8 mouse cellular contexts compared by ENCODE assay signal in genomic region chr5:103659571-103659970, GRCm38 (mm10). TPM values are rescaled to one million over a fixed set of nuclear protein-coding genes. Genes with fewer than 3 reads are reported as not detected.
DNase-seq lines count a peak whose midpoint lies in the region; ATAC-seq and TF ChIP-seq lines count a peak whose summit lies in the region.

No protein-coding gene starts in this region.

- H3K4me2 ChIP-seq in embryonic facial prominence, embryonic 14.5 days (ENCODE audit: low read depth, low read length) = no peak overlapping the region
- no peak overlapping the region for H3K4me2 ChIP-seq in stomach, postnatal 0 days (replicated peaks; ENCODE audit: low read depth)

- ATAC-seq in cerebellum, adult (ENCODE audit: insufficient number of reproducible peaks, low FRiP score, low TSS enrichment) = no peak
- ATAC-seq in embryonic facial prominence, embryonic 14.5 days (ENCODE audit: low read depth) = no peak
- no peak for ATAC-seq in stomach, postnatal 0 days (ENCODE audit: low FRiP score, low TSS enrichment)

- DNase-seq in cerebellum, adult 2 months = peak in 1 of 2 experiments; percentile 35
- DNase-seq in layer of hippocampus, adult 11-12 months (ENCODE audit: low spot score) = peak; percentile 42
- DNase-seq in layer of hippocampus, postnatal 10 days (ENCODE audit: low spot score in 2 of 2) = no peak
- DNase-seq in embryonic facial prominence, embryonic 14.5 days (ENCODE audit: low spot score) = peak; percentile 79
- DNase-seq in stomach, postnatal 0 days (ENCODE audit: low spot score) = no peak
- DNase-seq in kidney, postnatal 10 days = no peak

- no peaks in the 10 kb centered on the region for H3K36me3 ChIP-seq in ES-Bruce4 (ENCODE audit: control insufficient read depth, insufficient read depth, low read length, poor library complexity, severe bottlenecking)
- no peaks in the 10 kb centered on the region for H3K36me3 ChIP-seq in embryonic facial prominence, embryonic 14.5 days (ENCODE audit: control insufficient read depth, insufficient read depth, low read length)
- H3K36me3 ChIP-seq in stomach, postnatal 0 days (ENCODE audit: control insufficient read depth, insufficient read depth, low read length) = no peaks in the 10 kb centered on the region

- 11% methylated on average over 3 of the region's 3 CpGs for WGBS in cerebellum, adult 2 months
- WGBS in embryonic facial prominence, embryonic 14.5 days = 32% methylated on average over 3 of the region's 3 CpGs
- WGBS in stomach, postnatal 0 days = 24% methylated on average over 3 of the region's 3 CpGs

- no peak for TF ChIP-seq EP300 in ES-Bruce4 (IDR thresholded peaks at IDR 0.05; ENCODE audit: insufficient read depth, low read depth, low read length)
- TF ChIP-seq EP300 in stomach, postnatal 0 days (optimal IDR thresholded peaks at IDR 0.05) = no peak

- TF ChIP-seq POLR2A in cerebellum, adult 2 months (IDR thresholded peaks at IDR 0.05; ENCODE audit: borderline replicate concordance, insufficient read depth, low read length) = no peak
- no peak for TF ChIP-seq POLR2A in ES-Bruce4 (IDR thresholded peaks at IDR 0.05; ENCODE audit: insufficient read depth, low read length)

- no peak overlapping the region for H3K27ac ChIP-seq in cerebellum, adult 2 months (ENCODE audit: insufficient read depth, low read length)
- H3K27ac ChIP-seq in ES-Bruce4 (ENCODE audit: insufficient read depth, low read length) = no peak overlapping the region
- no peak overlapping the region for H3K27ac ChIP-seq in embryonic facial prominence, embryonic 14.5 days (replicated peaks; ENCODE audit: low read depth, low read length)
- H3K27ac ChIP-seq in stomach, postnatal 0 days (replicated peaks) = no peak overlapping the region

- no peaks in the 10 kb centered on the region for H3K9me3 ChIP-seq in ES-Bruce4 (replicated peaks; ENCODE audit: control insufficient read depth, insufficient read depth, low read length, poor library complexity, severe bottlenecking)
- no peaks in the 10 kb centered on the region for H3K9me3 ChIP-seq in embryonic facial prominence, embryonic 14.5 days (ENCODE audit: control insufficient read depth, low read length)
- H3K9me3 ChIP-seq in stomach, postnatal 0 days (ENCODE audit: control insufficient read depth, low read length) = no peaks in the 10 kb centered on the region

- no peak overlapping the region for H3K4me3 ChIP-seq in cerebellum, adult 2 months (replicated peaks; ENCODE audit: insufficient read depth, low read depth, low read length)
- H3K4me3 ChIP-seq in ES-Bruce4 (ENCODE audit: low read depth, low read length) = no peak overlapping the region
- no peak overlapping the region for H3K4me3 ChIP-seq in embryonic facial prominence, embryonic 14.5 days (ENCODE audit: low read depth, low read length)
- H3K4me3 ChIP-seq in stomach, postnatal 0 days (ENCODE audit: low read depth, low read length) = no peak overlapping the region

- no peaks in the 10 kb centered on the region for H3K27me3 ChIP-seq in cerebellum, adult 2 months (ENCODE audit: control insufficient read depth, insufficient read depth, low read length)
- no peaks in the 10 kb centered on the region for H3K27me3 ChIP-seq in ES-Bruce4 (ENCODE audit: control insufficient read depth, insufficient read depth, low read length, poor library complexity, severe bottlenecking)
- no peaks in the 10 kb centered on the region for H3K27me3 ChIP-seq in embryonic facial prominence, embryonic 14.5 days (replicated peaks; ENCODE audit: control insufficient read depth, insufficient read depth, low read length)
- no peaks in the 10 kb centered on the region for H3K27me3 ChIP-seq in stomach, postnatal 0 days (ENCODE audit: control insufficient read depth, insufficient read depth, low read length)

- peak; percentile 25; the same call in 1 of the 2 replicates for TF ChIP-seq CTCF in cerebellum, adult 2 months (IDR thresholded peaks at IDR 0.05; ENCODE audit: borderline replicate concordance, insufficient read depth, low read depth, low read length)
- peak; percentile 12 for TF ChIP-seq CTCF in ES-Bruce4 (IDR thresholded peaks at IDR 0.05; ENCODE audit: low read depth, low read length)
- peak; percentile 88 for TF ChIP-seq CTCF in stomach, postnatal 0 days (IDR thresholded peaks at IDR 0.05; ENCODE audit: low read depth)

- H3K9ac ChIP-seq in ES-Bruce4 (ENCODE audit: low read depth, poor library complexity, severe bottlenecking) = no peak overlapping the region
- H3K9ac ChIP-seq in embryonic facial prominence, embryonic 14.5 days (ENCODE audit: low read depth, low read length) = no peak overlapping the region
- H3K9ac ChIP-seq in stomach, postnatal 0 days (ENCODE audit: low read length) = no peak overlapping the region

- H3K4me1 ChIP-seq in cerebellum, adult 2 months (ENCODE audit: control insufficient read depth, insufficient read depth, low read length) = no peaks in the 10 kb centered on the region
- no peaks in the 10 kb centered on the region for H3K4me1 ChIP-seq in ES-Bruce4 (ENCODE audit: control insufficient read depth, insufficient read depth, low read length)
- no peaks in the 10 kb centered on the region for H3K4me1 ChIP-seq in embryonic facial prominence, embryonic 14.5 days (ENCODE audit: control insufficient read depth, insufficient read depth, low read length)
- H3K4me1 ChIP-seq in stomach, postnatal 0 days (replicated peaks; ENCODE audit: control insufficient read depth, insufficient read depth) = no peaks in the 10 kb centered on the region

RNA-seq across cellular contexts. Expression of gene 1700016H13Rik, which starts 3.8 kb away (rescaled TPM):
- not detected in 2 replicates for polyA plus RNA-seq in cerebellum, adult 2 months (2012; rRNA removed)
- total RNA-seq in layer of hippocampus, postnatal 10 days (2021) = not detected
- polyA plus RNA-seq in ES-Bruce4 (2011; ENCODE audit: insufficient read depth, insufficient read length, low read depth, missing spikeins) = 0.46 TPM in 1 of 2 replicates, not detected in the other
- polyA plus RNA-seq in embryonic facial prominence, embryonic 14.5 days (2014; fragmentation: Nextera tagmentation; extraction: Ambion mirVana) = 0.24 TPM in 1 of 2 replicates, not detected in the other
- 0.34 and 0.35 TPM in 2 replicates for polyA plus RNA-seq in stomach, postnatal 0 days (2015; fragmentation: Nextera tagmentation; extraction: Ambion mirVana)

RNA-seq across cellular contexts. Expression of gene Slc10a6, which starts 30.4 kb away (rescaled TPM):
- polyA plus RNA-seq in cerebellum, adult 2 months (2012; rRNA removed) = 0.05 TPM in 1 of 2 replicates, not detected in the other
- under 1 TPM in 1 of 2 experiments, not detected in 1; 0.25 TPM for total RNA-seq in layer of hippocampus, postnatal 10 days (2021)
- not detected in 2 replicates for polyA plus RNA-seq in ES-Bruce4 (2011; ENCODE audit: insufficient read depth, insufficient read length, low read depth, missing spikeins)
- 1.4 and 1.6 TPM in 2 replicates for polyA plus RNA-seq in embryonic facial prominence, embryonic 14.5 days (2014; fragmentation: Nextera tagmentation; extraction: Ambion mirVana)
- polyA plus RNA-seq in stomach, postnatal 0 days (2015; fragmentation: Nextera tagmentation; extraction: Ambion mirVana) = 30.7 and 31.8 TPM in 2 replicates

RNA-seq across cellular contexts. Expression of gene Aff1, which starts 32.6 kb away (rescaled TPM):
- polyA plus RNA-seq in cerebellum, adult 2 months (2012; rRNA removed) = 9.3 TPM in 2 replicates
- total RNA-seq in layer of hippocampus, postnatal 10 days (2021) = 10 to 100 TPM; 10.3 to 11.1 TPM
- polyA plus RNA-seq in ES-Bruce4 (2011; ENCODE audit: insufficient read depth, insufficient read length, low read depth, missing spikeins) = 23.3 and 26.4 TPM in 2 replicates
- 7.5 and 8.2 TPM in 2 replicates for polyA plus RNA-seq in embryonic facial prominence, embryonic 14.5 days (2014; fragmentation: Nextera tagmentation; extraction: Ambion mirVana)
- polyA plus RNA-seq in stomach, postnatal 0 days (2015; fragmentation: Nextera tagmentation; extraction: Ambion mirVana) = 4.3 and 4.9 TPM in 2 replicates

Comparison
In these comparisons a context has a peak if more than half of its experiments do, and no peak if none do; other contexts are left out.
1. DNase-seq: peak in layer of hippocampus, adult 11-12 months (single experiment) and embryonic facial prominence, embryonic 14.5 days (single experiment); none in layer of hippocampus, postnatal 10 days (0 of 2), stomach, postnatal 0 days (single experiment) and kidney, postnatal 10 days (single experiment).
2. CTCF ChIP-seq: peak in every context shown above with its lines; median percentile 88 in stomach, postnatal 0 days; 25 in cerebellum, adult 2 months; 12 in ES-Bruce4.
3. RNA of gene Slc10a6, which starts 30.4 kb away (polyA plus RNA-seq): 30.7 to 31.8 TPM in stomach, postnatal 0 days; 1.4 to 1.6 TPM in embryonic facial prominence, embryonic 14.5 days, not detected in ES-Bruce4 and 0.05 TPM in cerebellum, adult 2 months; every median in the first group is over 10 times any median in the second.